Mouse (Mus musculus) cortical plate, adult 2 months (tissue): Measurements from ENCODE around the gene Pnpla2.

Experiments used
- CTCF ChIP-seq: fragments of 200-500 bp; IDR thresholded peaks from 2 replicates; pipeline ENCODE4 v1.5.1; 2011; ENCODE audit warnings: mild to moderate bottlenecking, control low read depth, low read length; ENCODE audit not compliant: insufficient read depth; ENCODE audit errors: extremely low read depth
- POLR2A ChIP-seq: fragments of 200-500 bp; IDR thresholded peaks from 2 replicates; pipeline ENCODE4 v1.6.1; 2011; ENCODE audit warnings: mild to moderate bottlenecking, low read length, control low read depth; ENCODE audit not compliant: insufficient read depth; ENCODE audit errors: extremely low read depth

DNA sequence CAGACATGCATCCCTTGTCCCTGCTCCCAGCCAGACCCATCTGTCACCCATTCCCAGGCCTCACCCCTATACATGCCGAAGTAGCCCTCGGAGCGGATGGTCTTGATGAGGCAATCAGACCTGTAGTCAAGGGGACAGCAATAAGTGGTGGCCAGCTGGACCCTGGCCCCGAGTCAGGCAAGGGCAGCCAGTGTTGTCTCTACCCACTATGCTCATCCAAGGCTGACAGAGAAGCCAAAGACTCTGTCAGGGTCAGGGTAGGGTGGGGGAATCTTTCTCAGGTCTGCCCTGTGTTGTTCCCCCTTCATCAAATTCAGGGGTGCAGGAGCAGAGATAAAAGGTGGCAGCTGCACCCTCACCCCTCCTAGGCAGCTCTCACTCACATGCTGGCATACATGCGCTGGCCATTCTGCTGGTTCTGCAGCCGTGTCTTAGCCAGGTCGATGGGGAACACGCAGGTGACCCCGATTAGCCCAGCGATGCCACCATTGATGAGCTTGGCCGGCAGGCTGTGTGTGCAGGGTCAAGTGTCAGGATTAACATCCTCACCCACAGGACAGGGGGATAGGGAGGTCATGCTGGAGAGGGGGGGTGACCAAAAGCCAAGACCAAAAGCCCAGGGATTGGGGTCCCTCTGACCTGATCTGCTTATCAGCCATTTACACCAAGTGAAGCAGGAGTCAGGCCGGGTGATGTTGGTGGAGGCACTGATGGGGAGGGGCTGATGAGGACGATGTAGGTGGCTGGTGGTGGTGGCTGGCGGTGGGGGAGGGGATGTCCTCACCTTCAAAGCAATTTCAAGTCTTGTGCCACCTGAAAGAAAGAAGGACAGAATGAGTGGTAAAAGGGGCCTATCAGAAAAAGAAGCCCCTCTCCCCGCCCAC, 21.2 kb upstream of the Pnpla2 start:
- TF ChIP-seq POLR2A (no peak), CTCF (no peak)
